Mouse (Mus musculus) liver, embryonic 11.5 days (tissue): ENCODE measurements around the gene Shd. TPM values are rescaled to one million over a fixed set of nuclear protein-coding genes. Genes with fewer than 3 reads are reported as not detected.
A peak's percentile ranks its signal among the peaks of the same experiment; 100 is the strongest.

ENCODE experiments used
- ATAC-seq: fragments of 200-750 bp; cut with Nextera tagmentation; replicated peaks from 2 replicates; pipeline ENCODE4 v1.8.0; 2017; ENCODE audit warnings: moderate number of reproducible peaks, mild to moderate bottlenecking, moderate TSS enrichment, moderate library complexity; ENCODE audit not compliant: low FRiP score
- DNase-seq: peaks from one replicate; pipeline ENCODE4 v3.0.0-alpha.2; 2017; ENCODE audit warnings: low spot score
- H3K27ac ChIP-seq: fragments of 300-500 bp; sonication (generic); 2 replicates; pipeline ENCODE4 v1.5.1; 2014; ENCODE audit warnings: mild to moderate bottlenecking, low read depth, low read length, control low read depth
- H3K27me3 ChIP-seq: fragments of 300-500 bp; sonication (generic); replicated peaks from 2 replicates; pipeline ENCODE4 v1.6.1; 2014; ENCODE audit warnings: low read length, mixed read lengths; ENCODE audit not compliant: control insufficient read depth, insufficient read depth
- H3K36me3 ChIP-seq: fragments of 300-500 bp; sonication (generic); 2 replicates; pipeline ENCODE4 v1.6.1; 2014; ENCODE audit warnings: mild to moderate bottlenecking, low read length, moderate library complexity, mixed read lengths; ENCODE audit not compliant: control insufficient read depth, insufficient read depth
- H3K4me1 ChIP-seq: fragments of 300-500 bp; sonication (generic); replicated peaks from 2 replicates; pipeline ENCODE4 v1.6.1; 2014; ENCODE audit warnings: low read length, mixed read lengths; ENCODE audit not compliant: control insufficient read depth, insufficient read depth
- H3K4me2 ChIP-seq: fragments of 300-500 bp; sonication (generic); 2 replicates; pipeline ENCODE4 v1.6.1; 2014; ENCODE audit warnings: mild to moderate bottlenecking, control low read depth, moderate library complexity
- H3K4me3 ChIP-seq: fragments of 300-500 bp; sonication (generic); 2 replicates; pipeline ENCODE4 v1.5.1; 2014; ENCODE audit warnings: low read depth, low read length, control low read depth
- H3K9ac ChIP-seq: fragments of 300-500 bp; sonication (generic); 2 replicates; pipeline ENCODE4 v1.6.1; 2014; ENCODE audit warnings: low read depth, low read length, control low read depth
- H3K9me3 ChIP-seq: fragments of 300-500 bp; sonication (generic); 2 replicates; pipeline ENCODE4 v1.6.1; 2016; ENCODE audit warnings: low read length, inconsistent platforms, mixed read lengths; ENCODE audit not compliant: control insufficient read depth
- WGBS: fragments of 180-500 bp; shearing (Covaris S2); extraction: QIAGEN DNeasy Blood & Tissue Kit; methylation state at CpG from one replicate; pipeline ENCODE4 v1.1.7; 2014; 5-methylcytosine and 5-hydroxymethylcytosine counted together
- polyA plus RNA-seq: library from polyadenylated mRNA; unstranded; fragments of >200 nt; fragmentation: Nextera tagmentation; extraction: Ambion mirVana; gene quantifications from 2 replicates; pipeline ENCODE4 v1.2.1, GENCODE M21; 2014

Gene Shd
- polyA plus RNA-seq, 1 experiment from 2014 or later = 2.5 TPM

GRCm38 (mm10) chr17:55986030-55986961, 16.0 kb downstream of the Shd start, which contains the start of gene Fsd1:
Gene Fsd1, plus strand, starts transcription at chr17:55986509.
- peaks cover 23% of the 10 kb centered on the region for H3K27me3 ChIP-seq
- WGBS = 9% methylated on average over 34 of the region's 35 CpGs

GRCm38 (mm10) chr17:55990278-55990898, 20.1 kb downstream of the Shd start:
- no peak overlapping the region for H3K9ac ChIP-seq
- no peak overlapping the region for H3K4me3 ChIP-seq
- peaks cover 22% of the 10 kb centered on the region for H3K27me3 ChIP-seq
- DNase-seq (no peak), ATAC-seq (no peak)
- H3K9me3 ChIP-seq = no peaks in the 10 kb centered on the region
- H3K27ac ChIP-seq = no peak overlapping the region
- no peaks in the 10 kb centered on the region for H3K4me1 ChIP-seq
- H3K36me3 ChIP-seq = no peaks in the 10 kb centered on the region
- no peak overlapping the region for H3K4me2 ChIP-seq
- 65% methylated on average over 8 of the region's 8 CpGs for WGBS

More at GRCm38 (mm10) chr17:55986030-55986961, 16.0 kb downstream of the Shd start, which contains the start of gene Fsd1:
- Histone ChIP-seq H3K36me3 (no peaks in the 10 kb centered on the region), H3K4me1 (no peaks in the 10 kb centered on the region), H3K4me3 (peak within 1 kb of the TSS; percentile 38), H3K9ac (no peak within 1 kb of the TSS), H3K4me2 (peak within 1 kb of the TSS; percentile 57), H3K9me3 (no peaks in the 10 kb centered on the region), H3K27ac (no peak within 1 kb of the TSS)
- peak; percentile 29; the same call in 1 of the 2 replicates for ATAC-seq
- DNase-seq = no peak

GRCm38 (mm10) chr17:55996007-55996406, 25.7 kb downstream of the Shd start:
- peaks cover 6% of the 10 kb centered on the region for H3K27me3 ChIP-seq
- no peak for DNase-seq
- H3K4me1 ChIP-seq = peaks cover 3% of the 10 kb centered on the region; the same call in 1 of the 2 replicates
- no peak overlapping the region for H3K4me3 ChIP-seq
- no peaks in the 10 kb centered on the region for H3K9me3 ChIP-seq
- H3K9ac ChIP-seq = no peak overlapping the region
- 82% methylated on average over 15 of the region's 15 CpGs for WGBS
- H3K4me2 ChIP-seq = no peak overlapping the region
- H3K27ac ChIP-seq = no peak overlapping the region
- H3K36me3 ChIP-seq = no peaks in the 10 kb centered on the region
- ATAC-seq = no peak

GRCm38 (mm10) chr17:55999794-56000499, 29.7 kb downstream of the Shd start:
- Histone ChIP-seq H3K9ac (no peak overlapping the region), H3K27ac (no peak overlapping the region), H3K4me1 (peaks cover 3% of the 10 kb centered on the region; the same call in 1 of the 2 replicates), H3K27me3 (peaks cover 6% of the 10 kb centered on the region), H3K4me3 (peak overlapping the region; percentile 29), H3K9me3 (no peaks in the 10 kb centered on the region), H3K4me2 (peak overlapping the region; percentile 58), H3K36me3 (no peaks in the 10 kb centered on the region)
- DNase-seq (no peak), ATAC-seq (peak; percentile 10; the same call in 1 of the 2 replicates)
- WGBS = 9% methylated on average over 30 of the region's 30 CpGs

GRCm38 (mm10) chr17:56003000-56003399, 32.7 kb downstream of the Shd start:
- DNase-seq (no peak), ATAC-seq (no peak)
- Histone ChIP-seq H3K9ac (no peak overlapping the region), H3K4me1 (peaks cover 7% of the 10 kb centered on the region; the same call in 1 of the 2 replicates), H3K27ac (no peak overlapping the region), H3K36me3 (no peaks in the 10 kb centered on the region), H3K4me2 (no peak overlapping the region), H3K4me3 (no peak overlapping the region), H3K9me3 (no peaks in the 10 kb centered on the region), H3K27me3 (peaks cover 9% of the 10 kb centered on the region)
- WGBS = 68% methylated on average over 3 of the region's 3 CpGs

GRCm38 (mm10) chr17:56005415-56006061, 35.3 kb downstream of the Shd start, which contains the start of the genes Stap2 and Mpnd:
Gene Stap2, minus strand, starts transcription at chr17:56005584.
Gene Mpnd, plus strand, starts transcription at chr17:56005711.
- H3K4me2 ChIP-seq = peak within 1 kb of the TSS; percentile 23; the same call in 1 of the 2 replicates
- H3K36me3 ChIP-seq = no peaks in the 10 kb centered on the region
- DNase-seq (no peak), ATAC-seq (no peak)
- H3K4me3 ChIP-seq = no peak within 1 kb of the TSS
- 26% methylated on average over 13 of the region's 13 CpGs for WGBS
- H3K9me3 ChIP-seq = no peaks in the 10 kb centered on the region
- peak within 1 kb of the TSS; percentile 2; the same call in 1 of the 2 replicates for H3K9ac ChIP-seq
- H3K27ac ChIP-seq = no peak within 1 kb of the TSS; the same call in 1 of the 2 replicates
- peaks cover 6% of the 10 kb centered on the region for H3K27me3 ChIP-seq
- H3K4me1 ChIP-seq = peaks cover 16% of the 10 kb centered on the region

GRCm38 (mm10) chr17:56006956-56007355, 36.7 kb downstream of the Shd start:
- no peak overlapping the region for H3K4me2 ChIP-seq
- no peaks in the 10 kb centered on the region for H3K36me3 ChIP-seq
- no peak overlapping the region for H3K9ac ChIP-seq
- peaks cover 17% of the 10 kb centered on the region for H3K4me1 ChIP-seq
- 0 out of 2 replicates have a peak, but pooled peaks cover 2% of the 10 kb centered on the region for H3K27me3 ChIP-seq
- H3K9me3 ChIP-seq = no peaks in the 10 kb centered on the region
- ATAC-seq (no peak), DNase-seq (no peak)
- no peak overlapping the region; the same call in 1 of the 2 replicates for H3K27ac ChIP-seq
- WGBS = 52% methylated on average over 10 of the region's 10 CpGs
- no peak overlapping the region for H3K4me3 ChIP-seq
